Mouse (Mus musculus) testis, adult 2 months (tissue): Measurements from ENCODE around the gene Tbx4. TPM values are rescaled to one million over a fixed set of nuclear protein-coding genes. Genes with fewer than 3 reads are reported as not detected.
A peak's percentile ranks its signal among the peaks of the same experiment; 100 is the strongest.

Experiments used
- H3K27ac ChIP-seq: fragments of 200-500 bp; 2 replicates; pipeline ENCODE4 v1.5.1; 2012; ENCODE audit warnings: low read depth, low read length; ENCODE audit not compliant: control insufficient read depth, insufficient read depth
- H3K27me3 ChIP-seq: fragments of 200-500 bp; 2 replicates; pipeline ENCODE4 v1.6.1; 2012; ENCODE audit warnings: mild to moderate bottlenecking, low read length, moderate library complexity; ENCODE audit not compliant: control insufficient read depth, insufficient read depth
- H3K36me3 ChIP-seq: fragments of 200-500 bp; 2 replicates; pipeline ENCODE4 v1.6.1; 2012; ENCODE audit warnings: mild to moderate bottlenecking, low read length; ENCODE audit not compliant: control insufficient read depth, insufficient read depth
- H3K4me1 ChIP-seq: fragments of 200-500 bp; 2 replicates; pipeline ENCODE4 v1.6.1; 2012; ENCODE audit warnings: low read length; ENCODE audit not compliant: control insufficient read depth, insufficient read depth
- H3K4me3 ChIP-seq: fragments of 200-500 bp; 2 replicates; pipeline ENCODE4 v1.5.1; 2012; ENCODE audit warnings: low read depth, mild to moderate bottlenecking, low read length, moderate library complexity, mixed read lengths; ENCODE audit not compliant: control insufficient read depth
- CTCF ChIP-seq: fragments of 200-500 bp; IDR thresholded peaks from 2 replicates; pipeline ENCODE4 v1.5.1; 2012; ENCODE audit warnings: low read depth, mild to moderate bottlenecking, inconsistent platforms, low read length, moderate library complexity; ENCODE audit not compliant: control insufficient read depth, insufficient read depth, insufficient replicate concordance
- POLR2A ChIP-seq: fragments of 200-500 bp; IDR thresholded peaks from 2 replicates; pipeline ENCODE4 v1.6.1; 2012; ENCODE audit warnings: low read depth, mild to moderate bottlenecking, inconsistent platforms, low read length, moderate library complexity; ENCODE audit not compliant: control insufficient read depth
- polyA plus RNA-seq: library from polyadenylated mRNA; depleted of rRNA; stranded (reverse); fragments of >200 nt; gene quantifications from 2 replicates; pipeline ENCODE4 v1.2.3, GENCODE M21; 2012

The Tbx4 gene
- polyA plus RNA-seq, 1 experiment: 0.61 TPM

- peak overlapping the region; percentile 2 for H3K4me3 ChIP-seq
- no peak for TF ChIP-seq CTCF
- no peak for TF ChIP-seq POLR2A
- H3K4me1 ChIP-seq: peaks cover 59% of the 10 kb centered on the region
- H3K36me3 ChIP-seq: no peaks in the 10 kb centered on the region
- H3K27me3 ChIP-seq: peaks cover 5% of the 10 kb centered on the region
- no peak overlapping the region for H3K27ac ChIP-seq
Measured at GRCm38 (mm10) chr11:85840031-85840802, 46.0 kb upstream of the Tbx4 start.

- peaks cover 5% of the 10 kb centered on the region for H3K27me3 ChIP-seq
- H3K27ac ChIP-seq: no peak overlapping the region
- H3K4me3 ChIP-seq: peak overlapping the region; percentile 2
- H3K4me1 ChIP-seq: peaks cover 59% of the 10 kb centered on the region
- TF ChIP-seq POLR2A: no peak
- TF ChIP-seq CTCF: no peak
- no peaks in the 10 kb centered on the region for H3K36me3 ChIP-seq
Measured at GRCm38 (mm10) chr11:85840803-85841145, 45.4 kb upstream of the Tbx4 start.

GRCm38 (mm10) chr11:85841211-85841681, 45.0 kb upstream of the Tbx4 start:
- H3K4me3 ChIP-seq: peak overlapping the region; percentile 7; the same call in 1 of the 2 replicates
- peaks cover 5% of the 10 kb centered on the region for H3K27me3 ChIP-seq
- no peaks in the 10 kb centered on the region for H3K36me3 ChIP-seq
- H3K4me1 ChIP-seq: peaks cover 62% of the 10 kb centered on the region
- TF ChIP-seq POLR2A: no peak
- no peak for TF ChIP-seq CTCF
- H3K27ac ChIP-seq: no peak overlapping the region

GRCm38 (mm10) chr11:85841980-85842379, 44.2 kb upstream of the Tbx4 start:
- TF ChIP-seq CTCF (peak; percentile 85), POLR2A (no peak)
- Histone ChIP-seq H3K27ac (no peak overlapping the region), H3K4me1 (peaks cover 67% of the 10 kb centered on the region), H3K4me3 (peak overlapping the region; percentile 74), H3K27me3 (peaks cover 5% of the 10 kb centered on the region), H3K36me3 (no peaks in the 10 kb centered on the region)

- H3K27ac ChIP-seq: no peak overlapping the region; the same call in 1 of the 2 replicates
Measured at GRCm38 (mm10) chr11:85842596-85843346, 43.5 kb upstream of the Tbx4 start.

GRCm38 (mm10) chr11:85843347-85843692, 42.9 kb upstream of the Tbx4 start:
- Histone ChIP-seq H3K4me1 (peaks cover 61% of the 10 kb centered on the region), H3K27me3 (peaks cover 3% of the 10 kb centered on the region), H3K4me3 (peak overlapping the region; percentile 93), H3K36me3 (no peaks in the 10 kb centered on the region), H3K27ac (peak overlapping the region; percentile 29; the same call in 1 of the 2 replicates)
- no peak; the same call in 1 of the 2 replicates for TF ChIP-seq POLR2A
- TF ChIP-seq CTCF: peak; percentile 64

More at GRCm38 (mm10) chr11:85842596-85843346, 43.5 kb upstream of the Tbx4 start:
- Histone ChIP-seq H3K36me3 (no peaks in the 10 kb centered on the region), H3K4me3 (peak overlapping the region; percentile 93), H3K27me3 (peaks cover 3% of the 10 kb centered on the region), H3K4me1 (peaks cover 63% of the 10 kb centered on the region)
- TF ChIP-seq POLR2A (peak; percentile 27; the same call in 1 of the 2 replicates), CTCF (no peak; the same call in 1 of the 2 replicates)

GRCm38 (mm10) chr11:85844144-85844965, 41.9 kb upstream of the Tbx4 start:
- Histone ChIP-seq H3K27me3 (peaks cover 3% of the 10 kb centered on the region), H3K4me1 (peaks cover 70% of the 10 kb centered on the region)

More at GRCm38 (mm10) chr11:85844144-85844965, 41.9 kb upstream of the Tbx4 start:
- no peaks in the 10 kb centered on the region for H3K36me3 ChIP-seq
- TF ChIP-seq CTCF (peak; percentile 61; the same call in 1 of the 2 replicates), POLR2A (peak; percentile 21)
- H3K4me3 ChIP-seq: peak overlapping the region; percentile 93
- peak overlapping the region; percentile 87 for H3K27ac ChIP-seq
